Mouse (Mus musculus) intestine, embryonic 16.5 days (tissue): ENCODE measurements around the gene Tsc22d1. TPM values are rescaled to one million over a fixed set of nuclear protein-coding genes. Genes with fewer than 3 reads are reported as not detected.

ENCODE experiments used
- ATAC-seq: fragments of 200-750 bp; cut with Nextera tagmentation; 2 replicates; pipeline ENCODE4 v1.8.0; 2017; ENCODE audit warnings: moderate TSS enrichment, moderate library complexity
- H3K27ac ChIP-seq: fragments of 300-500 bp; sonication (generic); 2 replicates; pipeline ENCODE4 v1.5.1; 2014; ENCODE audit warnings: mild to moderate bottlenecking, low read length
- H3K27me3 ChIP-seq: fragments of 300-500 bp; sonication (generic); replicated peaks from 2 replicates; pipeline ENCODE4 v1.6.1; 2014; ENCODE audit warnings: low read length, control low read depth, mixed read lengths; ENCODE audit not compliant: control insufficient read depth, insufficient read depth
- H3K36me3 ChIP-seq: fragments of 300-500 bp; sonication (generic); 2 replicates; pipeline ENCODE4 v1.6.1; 2014; ENCODE audit warnings: low read length, control low read depth; ENCODE audit not compliant: control insufficient read depth, insufficient read depth
- H3K4me1 ChIP-seq: fragments of 300-500 bp; sonication (generic); 2 replicates; pipeline ENCODE4 v1.6.1; 2014; ENCODE audit warnings: low read length, control low read depth, mixed read lengths; ENCODE audit not compliant: control insufficient read depth, insufficient read depth
- H3K4me2 ChIP-seq: fragments of 300-500 bp; sonication (generic); 2 replicates; pipeline ENCODE4 v1.6.1; 2014; ENCODE audit warnings: low read depth, low read length, control low read depth
- H3K4me3 ChIP-seq: fragments of 300-500 bp; sonication (generic); 2 replicates; pipeline ENCODE4 v1.5.1; 2014; ENCODE audit warnings: mild to moderate bottlenecking, low read length
- H3K9ac ChIP-seq: fragments of 300-500 bp; sonication (generic); 2 replicates; pipeline ENCODE4 v1.6.1; 2014; ENCODE audit warnings: low read depth, low read length
- H3K9me3 ChIP-seq: fragments of 300-500 bp; sonication (generic); 2 replicates; pipeline ENCODE4 v1.6.1; 2016; ENCODE audit warnings: low read length, control low read depth; ENCODE audit not compliant: control insufficient read depth
- WGBS: fragments of 180-500 bp; shearing (Covaris S2); extraction: QIAGEN DNeasy Blood & Tissue Kit; methylation state at CpG from one replicate; pipeline ENCODE4 v1.1.7; 2014; 5-methylcytosine and 5-hydroxymethylcytosine counted together
- polyA plus RNA-seq: library from polyadenylated mRNA; unstranded; fragments of >200 nt; fragmentation: Nextera tagmentation; extraction: Ambion mirVana; gene quantifications from 2 replicates; pipeline ENCODE4 v1.2.1, GENCODE M21; 2015

Gene Tsc22d1
- polyA plus RNA-seq, 1 experiment from 2014 or later = 424 TPM

DNA sequence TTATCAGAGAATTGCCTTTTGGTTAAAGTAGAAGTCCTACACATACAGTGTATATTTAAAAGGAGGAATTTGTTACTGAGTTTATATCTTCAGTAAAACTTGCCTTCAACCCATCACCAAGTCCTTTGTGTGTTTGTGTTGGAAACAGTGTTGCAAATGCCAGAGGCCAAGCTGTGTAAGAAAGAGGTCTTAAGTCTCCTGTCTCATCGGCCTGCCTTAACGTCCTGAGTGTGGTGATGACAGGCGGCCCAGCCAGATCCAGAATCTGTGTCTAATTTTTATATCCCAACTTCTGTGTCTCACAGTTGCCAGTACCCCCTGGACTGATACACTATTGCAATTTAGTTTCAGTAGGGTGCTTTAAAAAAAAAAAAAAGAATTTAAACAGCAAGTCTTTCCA is 42.9 kb downstream of the Tsc22d1 start:
- Histone ChIP-seq H3K4me1 (0 out of 2 replicates have a peak, but pooled peaks cover 2% of the 10 kb centered on the region), H3K36me3 (no peaks in the 10 kb centered on the region), H3K4me3 (no peak overlapping the region), H3K9ac (no peak overlapping the region), H3K4me2 (no peak overlapping the region), H3K27me3 (no peaks in the 10 kb centered on the region), H3K27ac (no peak overlapping the region), H3K9me3 (no peaks in the 10 kb centered on the region)
- WGBS = 87% methylated on average over 3 of the region's 3 CpGs
- no peak for ATAC-seq

DNA sequence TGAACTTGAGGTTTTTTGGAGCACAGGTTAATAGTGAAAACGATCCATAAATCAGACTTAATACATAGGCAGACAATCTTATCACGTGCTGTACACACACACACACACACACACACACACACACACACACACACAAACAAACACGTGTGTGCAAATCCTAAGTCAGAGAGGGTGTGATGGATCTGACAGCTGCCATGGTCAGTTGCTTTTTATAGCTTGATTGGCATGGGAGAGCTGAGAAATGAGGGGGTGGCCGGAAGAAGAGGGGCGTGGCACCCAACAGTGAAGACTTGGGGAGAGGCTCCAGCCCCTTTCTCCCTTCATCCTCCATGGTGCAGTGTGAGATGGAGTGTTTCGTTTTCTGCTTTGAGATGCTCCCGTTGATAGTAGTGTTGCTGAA is 45.4 kb downstream of the Tsc22d1 start:
- H3K27ac ChIP-seq = no peak overlapping the region
- WGBS = 73% methylated on average over 7 of the region's 7 CpGs
- H3K36me3 ChIP-seq = no peaks in the 10 kb centered on the region
- no peaks in the 10 kb centered on the region for H3K9me3 ChIP-seq
- H3K27me3 ChIP-seq = no peaks in the 10 kb centered on the region
- no peak overlapping the region for H3K4me3 ChIP-seq
- no peak overlapping the region for H3K4me2 ChIP-seq
- H3K4me1 ChIP-seq = peaks cover 8% of the 10 kb centered on the region; the same call in 1 of the 2 replicates
- ATAC-seq = no peak
- H3K9ac ChIP-seq = no peak overlapping the region

GRCm38 (mm10) chr14:76461182-76461775 is 46.5 kb downstream of the Tsc22d1 start:
- WGBS = 85% methylated on average over 10 of the region's 10 CpGs
- no peak overlapping the region for H3K4me2 ChIP-seq
- peaks cover 8% of the 10 kb centered on the region; the same call in 1 of the 2 replicates for H3K4me1 ChIP-seq
- H3K36me3 ChIP-seq = no peaks in the 10 kb centered on the region
- no peak overlapping the region for H3K4me3 ChIP-seq
- H3K27me3 ChIP-seq = no peaks in the 10 kb centered on the region
- H3K9ac ChIP-seq = no peak overlapping the region
- ATAC-seq = no peak
- no peaks in the 10 kb centered on the region for H3K9me3 ChIP-seq
- no peak overlapping the region for H3K27ac ChIP-seq

DNA sequence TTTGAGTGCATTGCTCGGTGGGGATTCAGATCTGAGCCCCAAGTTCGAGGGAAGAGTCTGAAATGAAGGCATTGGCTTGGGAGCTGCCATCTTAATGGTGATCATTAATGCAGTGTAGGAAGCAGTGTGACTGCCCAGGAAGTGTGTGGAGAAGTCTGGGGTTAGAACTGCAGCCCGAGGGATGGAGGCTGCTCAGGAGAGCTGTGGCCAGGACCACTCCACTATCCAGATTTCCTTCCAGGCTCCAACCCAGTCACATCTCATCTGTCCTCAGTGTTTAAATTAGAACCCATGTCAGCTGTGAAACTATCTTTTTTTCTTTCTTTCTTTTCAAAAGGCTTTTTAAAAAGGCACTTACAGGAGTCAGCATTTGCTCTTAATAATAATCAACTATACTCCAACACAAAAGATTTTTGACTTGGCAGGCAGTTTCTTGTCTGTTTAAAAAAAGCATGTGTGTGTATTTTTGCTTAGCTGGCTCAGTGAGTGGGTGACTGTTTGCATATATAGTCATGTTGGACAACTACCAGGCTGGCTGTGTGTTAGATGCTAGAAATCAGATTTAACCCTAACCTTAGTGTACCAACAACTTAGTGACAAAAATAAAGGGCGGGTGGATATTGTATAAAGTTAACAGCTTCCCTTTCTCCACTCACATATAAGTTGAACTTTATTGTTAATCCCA is 48.8 kb downstream of the Tsc22d1 start:
- Histone ChIP-seq H3K4me2 (no peak overlapping the region), H3K4me1 (peaks cover 10% of the 10 kb centered on the region; the same call in 1 of the 2 replicates), H3K9ac (no peak overlapping the region), H3K27me3 (no peaks in the 10 kb centered on the region), H3K36me3 (no peaks in the 10 kb centered on the region), H3K9me3 (no peaks in the 10 kb centered on the region), H3K4me3 (no peak overlapping the region), H3K27ac (peak overlapping the region; percentile 45; the same call in 1 of the 2 replicates)
- WGBS = 81% methylated on average over 4 of the region's 4 CpGs
- no peak for ATAC-seq

- Histone ChIP-seq H3K27me3 (no peaks in the 10 kb centered on the region), H3K27ac (no peak overlapping the region), H3K4me1 (peaks cover 10% of the 10 kb centered on the region; the same call in 1 of the 2 replicates), H3K9ac (no peak overlapping the region), H3K9me3 (no peaks in the 10 kb centered on the region), H3K4me2 (no peak overlapping the region), H3K36me3 (no peaks in the 10 kb centered on the region), H3K4me3 (no peak overlapping the region)
- no peak for ATAC-seq
- WGBS = 70% methylated on average over 3 of the region's 3 CpGs
Measured at GRCm38 (mm10) chr14:76464967-76465366, 50.2 kb downstream of the Tsc22d1 start.

- no peak overlapping the region for H3K9ac ChIP-seq
- H3K27me3 ChIP-seq = no peaks in the 10 kb centered on the region
- H3K36me3 ChIP-seq = no peaks in the 10 kb centered on the region
- H3K9me3 ChIP-seq = no peaks in the 10 kb centered on the region
- H3K27ac ChIP-seq = no peak overlapping the region
- no peak overlapping the region for H3K4me2 ChIP-seq
- ATAC-seq = peak; percentile 81
- peaks cover 10% of the 10 kb centered on the region; the same call in 1 of the 2 replicates for H3K4me1 ChIP-seq
- 32% methylated on average over 18 of the region's 18 CpGs for WGBS
- H3K4me3 ChIP-seq = no peak overlapping the region
Measured at GRCm38 (mm10) chr14:76466641-76467323, 52.0 kb downstream of the Tsc22d1 start.

DNA sequence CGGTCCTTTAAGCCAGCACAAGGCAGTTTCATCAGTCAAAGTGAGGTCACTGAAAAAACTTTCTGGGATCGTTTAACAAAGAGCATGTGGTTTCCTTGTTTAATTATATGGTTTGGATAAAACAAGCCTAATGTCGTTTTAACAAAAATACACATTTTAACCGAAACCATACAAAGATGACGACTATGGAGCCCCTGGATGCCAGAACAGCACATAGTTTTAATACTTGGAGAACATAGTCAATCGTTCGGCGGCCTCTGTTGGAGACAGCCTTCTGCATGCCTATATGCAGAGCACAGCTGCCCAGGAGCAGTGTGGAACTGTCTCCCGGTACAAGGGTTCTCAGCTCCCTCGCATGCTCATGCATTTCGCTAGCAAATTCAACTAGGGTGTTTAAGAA is 53.2 kb downstream of the Tsc22d1 start:
- Histone ChIP-seq H3K4me3 (no peak overlapping the region), H3K4me1 (peaks cover 10% of the 10 kb centered on the region; the same call in 1 of the 2 replicates), H3K9ac (no peak overlapping the region), H3K4me2 (no peak overlapping the region), H3K9me3 (no peaks in the 10 kb centered on the region), H3K36me3 (no peaks in the 10 kb centered on the region), H3K27me3 (no peaks in the 10 kb centered on the region), H3K27ac (no peak overlapping the region)
- ATAC-seq = no peak
- WGBS = 65% methylated on average over 11 of the region's 11 CpGs

GRCm38 (mm10) chr14:76471301-76471700 is 56.5 kb downstream of the Tsc22d1 start:
- no peak overlapping the region for H3K4me3 ChIP-seq
- H3K4me1 ChIP-seq = peaks cover 2% of the 10 kb centered on the region; the same call in 1 of the 2 replicates
- H3K27me3 ChIP-seq = no peaks in the 10 kb centered on the region
- H3K4me2 ChIP-seq = no peak overlapping the region
- H3K36me3 ChIP-seq = no peaks in the 10 kb centered on the region
- peak; percentile 12; the same call in 1 of the 2 replicates for ATAC-seq
- H3K9ac ChIP-seq = no peak overlapping the region
- H3K9me3 ChIP-seq = no peaks in the 10 kb centered on the region
- 72% methylated on average over 19 of the region's 19 CpGs for WGBS
- no peak overlapping the region for H3K27ac ChIP-seq

GRCm38 (mm10) chr14:76472487-76472886 is 57.7 kb downstream of the Tsc22d1 start:
- no peak for ATAC-seq
- no peaks in the 10 kb centered on the region for H3K9me3 ChIP-seq

More at GRCm38 (mm10) chr14:76472487-76472886, 57.7 kb downstream of the Tsc22d1 start:
- no peaks in the 10 kb centered on the region for H3K4me1 ChIP-seq
- 63% methylated on average over 8 of the region's 8 CpGs for WGBS
- H3K4me3 ChIP-seq = no peak overlapping the region
- H3K36me3 ChIP-seq = no peaks in the 10 kb centered on the region
- H3K9ac ChIP-seq = no peak overlapping the region
- no peaks in the 10 kb centered on the region for H3K27me3 ChIP-seq
- no peak overlapping the region for H3K27ac ChIP-seq
- H3K4me2 ChIP-seq = no peak overlapping the region
